Mouse (Mus musculus): Measurements from ENCODE around the gene Mief2. TPM values are rescaled to one million over a fixed set of nuclear protein-coding genes. Genes with fewer than 3 reads are reported as not detected.

Mief2 gene
- total and polyA plus RNA-seq, 3 experiments: 13.4 to 14.6 TPM; not detected in 1

DNA sequence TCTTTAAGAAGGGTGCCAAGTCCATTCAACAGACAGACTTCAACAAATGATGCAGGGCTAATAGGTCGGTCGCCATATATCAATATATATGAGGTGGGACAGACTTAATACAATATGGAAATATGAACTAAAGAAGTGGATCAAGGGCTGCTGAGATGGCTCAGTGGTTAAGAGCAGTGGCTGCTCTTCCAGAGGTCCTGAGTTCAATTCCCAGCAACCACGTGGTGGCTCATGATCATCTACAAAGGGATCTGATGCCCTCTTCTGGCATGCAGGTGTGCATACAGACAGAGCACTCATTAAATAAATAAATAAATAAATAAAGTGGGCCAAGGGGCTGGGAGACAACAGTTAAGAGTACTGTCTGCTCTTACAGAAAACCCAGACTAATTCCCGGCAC, 44.0 kb downstream of the Mief2 start:
- Histone ChIP-seq H3K9me3 (replicated peaks; ENCODE audit: insufficient read depth, low read length) (no peaks in the 10 kb centered on the region), H3K9ac (ENCODE audit: control insufficient read depth, low read depth, low read length, poor library complexity, severe bottlenecking) (no peak overlapping the region), H3K4me3 (ENCODE audit: control insufficient read depth in 1 of 2, insufficient read depth in 1 of 2, low read depth in 2 of 2, low read length in 2 of 2) (no peak overlapping the region), H3K27me3 (ENCODE audit: control insufficient read depth in 1 of 2, insufficient read depth in 2 of 2, low read length in 2 of 2) (no peaks in the 10 kb centered on the region), H3K79me2 (ENCODE audit: control insufficient read depth, insufficient read depth, low read length, poor library complexity) (peaks cover 46% of the 10 kb centered on the region), H3K36me3 (ENCODE audit: control insufficient read depth in 1 of 2, insufficient read depth in 2 of 2, low read length in 2 of 2) (peaks cover 0 to 25% of the 10 kb centered on the region in 2 experiments; a peak in 3 of 4 replicates), H3K27ac (ENCODE audit: control insufficient read depth, low read depth, low read length) (no peak overlapping the region), H3K4me1 (ENCODE audit: control insufficient read depth in 1 of 2, insufficient read depth in 2 of 2, low read length in 2 of 2) (peaks cover 0 to 19% of the 10 kb centered on the region in 2 experiments; a peak in 3 of 4 replicates)
- 0 out of 6 replicates have a peak, but pooled peaks of 1 of the 3 experiments have one; percentile 3 for TF ChIP-seq CTCF (IDR thresholded peaks at IDR 0.05 in 2 of 3, conservative IDR thresholded peaks at IDR 0.05 in 1 of 3; ENCODE audit: control insufficient read depth in 1 of 3, insufficient read depth in 1 of 3, low read depth in 2 of 3, low read length in 3 of 3, poor library complexity in 1 of 3, severe bottlenecking in 1 of 3)
- TF ChIP-seq GATA1 (IDR thresholded peaks at IDR 0.05; ENCODE audit: low read depth, low read length): no peak
- peak; percentile 6 for TF ChIP-seq RAD21 (IDR thresholded peaks at IDR 0.05; ENCODE audit: low read depth, low read length)
- DNase-seq (ENCODE audit: low read depth, low spot score): no peak

DNA sequence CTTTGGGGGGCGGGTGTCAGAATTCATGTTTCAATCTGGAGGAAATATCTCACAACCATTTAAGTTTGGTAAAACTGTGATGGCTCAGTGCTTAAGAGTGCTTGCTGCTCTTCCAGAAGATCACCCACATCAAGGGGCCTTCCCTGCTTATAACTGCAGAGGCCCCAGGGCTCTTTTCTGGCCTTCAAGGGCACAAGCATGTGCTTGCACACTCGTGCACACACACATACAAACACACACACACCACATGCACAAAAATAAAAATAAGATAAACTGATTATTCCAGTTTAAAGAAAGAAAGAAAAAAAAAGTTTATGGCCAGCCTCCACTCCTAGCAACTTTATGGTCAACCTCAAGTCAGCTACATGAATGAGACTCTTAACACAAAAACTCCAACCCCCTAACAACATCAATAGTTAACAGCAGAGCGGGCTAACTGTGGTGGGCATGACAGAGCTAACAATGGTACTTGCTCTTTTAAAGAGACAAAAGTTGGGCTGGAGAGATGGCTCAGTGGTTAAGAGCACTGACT, 46.0 kb downstream of the Mief2 start:
- Histone ChIP-seq H3K79me2 (ENCODE audit: control insufficient read depth, insufficient read depth, low read length, poor library complexity) (peaks cover 64% of the 10 kb centered on the region), H3K27me3 (ENCODE audit: control insufficient read depth in 1 of 2, insufficient read depth in 2 of 2, low read length in 2 of 2) (no peaks in the 10 kb centered on the region), H3K9ac (ENCODE audit: control insufficient read depth, low read depth, low read length, poor library complexity, severe bottlenecking) (no peak overlapping the region), H3K27ac (ENCODE audit: control insufficient read depth, low read depth, low read length) (no peak overlapping the region), H3K4me3 (ENCODE audit: control insufficient read depth in 1 of 2, insufficient read depth in 1 of 2, low read depth in 2 of 2, low read length in 2 of 2) (no peak overlapping the region), H3K4me1 (ENCODE audit: control insufficient read depth in 1 of 2, insufficient read depth in 2 of 2, low read length in 2 of 2) (peaks cover 0 to 33% of the 10 kb centered on the region in 2 experiments; a peak in 3 of 4 replicates), H3K9me3 (replicated peaks; ENCODE audit: insufficient read depth, low read length) (no peaks in the 10 kb centered on the region), H3K36me3 (ENCODE audit: control insufficient read depth in 1 of 2, insufficient read depth in 2 of 2, low read length in 2 of 2) (peaks cover 0 to 36% of the 10 kb centered on the region in 2 experiments; a peak in 2 of 4 replicates)
- no peak for TF ChIP-seq HCFC1 (IDR thresholded peaks at IDR 0.05; ENCODE audit: low read depth, low read length)
- TF ChIP-seq MAZ (IDR thresholded peaks at IDR 0.05; ENCODE audit: low read depth, low read length): no peak
- TF ChIP-seq ZKSCAN1 (IDR thresholded peaks at IDR 0.05; ENCODE audit: low read depth, low read length): no peak
- no peak for TF ChIP-seq TBP (IDR thresholded peaks at IDR 0.05; ENCODE audit: low read depth, low read length)
- no peak for TF ChIP-seq UBTF (IDR thresholded peaks at IDR 0.05; ENCODE audit: borderline replicate concordance, insufficient read depth, low read depth, low read length)
- no peak for TF ChIP-seq RCOR1 (IDR thresholded peaks at IDR 0.05; ENCODE audit: low read depth, low read length)
- TF ChIP-seq USF2 (IDR thresholded peaks at IDR 0.05; ENCODE audit: borderline replicate concordance in 1 of 2, insufficient read depth in 1 of 2, low read depth in 1 of 2, low read length in 2 of 2): no peak
- no peak for TF ChIP-seq MAX (IDR thresholded peaks at IDR 0.05; ENCODE audit: low read length)
- no peak for TF ChIP-seq CTCF (IDR thresholded peaks at IDR 0.05 in 2 of 3, conservative IDR thresholded peaks at IDR 0.05 in 1 of 3; ENCODE audit: control insufficient read depth in 1 of 3, insufficient read depth in 1 of 3, low read depth in 2 of 3, low read length in 3 of 3, poor library complexity in 1 of 3, severe bottlenecking in 1 of 3)
- TF ChIP-seq ETS1 (IDR thresholded peaks at IDR 0.05; ENCODE audit: low read depth, low read length): no peak
- no peak for TF ChIP-seq TAL1 (IDR thresholded peaks at IDR 0.05; ENCODE audit: low read length)
- no peak for TF ChIP-seq POLR2A (IDR thresholded peaks at IDR 0.05; ENCODE audit: control insufficient read depth in 1 of 2, insufficient read depth in 1 of 2, low read depth in 1 of 2, low read length in 2 of 2, poor library complexity in 1 of 2)
- TF ChIP-seq SIN3A (IDR thresholded peaks at IDR 0.05; ENCODE audit: low read length): no peak
- no peak for TF ChIP-seq RAD21 (IDR thresholded peaks at IDR 0.05; ENCODE audit: low read depth, low read length)
- no peak for TF ChIP-seq JUND (IDR thresholded peaks at IDR 0.05; ENCODE audit: low read depth, low read length)
- no peak for TF ChIP-seq USF1 (IDR thresholded peaks at IDR 0.05; ENCODE audit: low read depth, low read length)
- no peak for TF ChIP-seq TCF12 (IDR thresholded peaks at IDR 0.05; ENCODE audit: low read depth, low read length)
- no peak for DNase-seq (ENCODE audit: low read depth, low spot score)

Measured in MEL (cell line).